Mouse (Mus musculus) layer of hippocampus, adult 9-11 months (tissue): ENCODE data around the gene Rars.
"Not testable (repeated sequence)": the region's sequence is repeated elsewhere in the genome, so short reads cannot be mapped to it uniquely, and the experiment has no call there.

Experiments used
- DNase-seq: peaks from one replicate; pipeline ENCODE4 v3.0.0; 2022

Rars gene

DNA sequence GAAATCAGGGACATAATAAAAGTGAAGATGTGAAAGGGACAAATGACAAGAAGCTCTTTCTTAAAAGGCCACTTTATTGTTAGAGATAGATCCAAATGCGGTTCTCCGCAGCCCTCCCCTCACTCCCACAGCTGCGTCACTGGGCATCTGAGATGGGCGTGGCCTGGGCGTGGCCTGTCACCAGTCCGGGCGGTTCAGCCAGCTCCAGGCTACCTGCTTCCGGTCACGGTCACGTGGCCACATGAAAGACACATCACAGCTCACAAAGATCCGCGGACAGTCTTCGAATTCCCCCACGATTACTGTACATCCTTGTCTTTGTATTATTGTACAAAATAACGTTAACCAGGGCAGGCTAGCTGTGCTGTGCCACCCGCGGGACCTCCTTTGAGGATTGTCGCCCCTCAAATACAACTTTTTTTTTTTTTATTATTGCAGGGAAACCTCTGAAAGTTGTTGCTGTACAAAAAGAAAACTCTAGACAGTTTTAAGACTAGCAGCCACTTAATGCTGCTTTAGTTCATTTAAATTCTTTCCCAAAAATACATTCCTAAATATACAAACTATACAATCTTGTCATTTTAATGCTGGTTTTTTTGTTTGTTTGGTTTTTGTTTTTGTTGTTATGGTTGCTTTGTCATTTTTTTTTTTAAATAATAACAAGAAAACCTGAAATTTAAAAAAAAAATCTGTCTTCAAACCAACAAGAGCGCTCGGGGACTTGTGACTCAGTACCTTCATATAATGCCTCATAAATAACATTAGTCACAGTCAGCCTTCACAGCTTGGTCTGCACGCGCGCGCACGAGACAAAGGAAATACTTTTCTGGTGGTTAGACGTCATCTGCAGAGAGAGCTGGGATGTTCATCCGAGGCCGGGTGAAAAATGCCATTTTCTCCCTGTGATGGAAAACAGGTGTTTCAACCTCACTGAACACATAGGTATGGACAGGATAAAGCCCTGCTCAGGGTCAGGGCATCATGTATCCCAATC, 4.3 kb upstream of the Rars start:
- peak; percentile 88 for DNase-seq

DNA sequence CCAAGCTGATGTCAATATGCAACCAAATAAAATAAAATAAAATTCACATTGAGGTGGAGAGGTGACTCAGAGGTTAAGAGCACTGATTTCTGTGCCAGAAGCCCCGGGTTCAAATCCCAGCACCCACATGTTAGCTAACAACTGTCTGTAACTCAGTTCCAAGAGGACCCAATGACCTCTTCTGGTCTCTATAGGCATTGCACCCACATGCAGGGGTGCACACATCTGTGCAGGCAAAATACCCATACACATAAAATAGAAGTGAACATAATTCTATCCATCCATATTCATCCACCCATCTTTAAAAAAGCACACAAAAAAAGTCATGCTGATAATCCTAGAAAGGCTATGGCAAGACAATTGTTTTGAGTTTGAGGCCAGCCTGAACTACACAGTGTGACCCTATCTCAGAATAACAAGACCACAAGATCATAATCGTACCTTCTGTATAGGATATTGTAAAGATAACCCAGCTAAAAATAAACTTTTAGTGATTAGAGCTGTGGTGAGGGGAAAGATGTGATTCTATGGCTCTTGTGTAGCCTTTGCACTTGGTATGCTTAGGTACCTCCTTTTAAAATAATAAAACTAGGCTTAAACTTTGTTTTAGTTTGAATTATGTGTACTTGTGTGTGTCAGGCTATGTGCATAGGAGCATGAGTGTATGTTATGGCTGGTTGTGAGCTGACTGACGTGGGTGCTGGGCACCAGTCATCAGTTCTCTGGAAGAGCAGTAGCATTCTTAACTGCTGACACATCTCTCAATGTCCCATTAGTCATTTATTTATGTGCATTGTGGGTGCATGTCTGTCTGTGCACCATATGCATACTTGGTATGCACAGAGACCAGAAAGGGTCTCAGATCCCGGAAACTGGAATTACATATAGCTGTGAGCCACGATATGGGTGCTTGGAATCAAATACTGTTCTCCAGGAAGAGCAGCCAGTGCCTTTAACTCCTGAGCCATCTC, 3.1 kb upstream of the Rars start:
- no peak for DNase-seq

DNA sequence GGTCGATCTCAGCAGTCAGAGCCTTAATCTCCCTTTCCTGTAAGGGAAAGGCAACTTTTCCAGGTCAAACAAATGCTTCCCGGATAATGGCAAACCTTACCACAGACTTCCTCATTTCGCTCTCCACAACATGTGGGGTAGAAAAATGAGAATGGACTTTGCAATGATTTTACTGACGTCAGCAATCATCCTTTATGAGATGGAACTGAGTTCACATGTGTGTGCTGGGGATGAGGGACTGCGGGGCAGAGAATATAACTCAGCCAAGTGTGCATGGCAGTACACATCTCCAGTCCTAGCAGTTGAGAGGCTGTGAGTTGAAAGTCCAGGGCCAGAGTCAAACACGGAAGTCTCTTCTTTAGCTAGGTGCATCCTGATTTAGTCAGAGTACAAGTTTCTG, 1.0 kb downstream of the Rars start:
- no peak for DNase-seq

DNA sequence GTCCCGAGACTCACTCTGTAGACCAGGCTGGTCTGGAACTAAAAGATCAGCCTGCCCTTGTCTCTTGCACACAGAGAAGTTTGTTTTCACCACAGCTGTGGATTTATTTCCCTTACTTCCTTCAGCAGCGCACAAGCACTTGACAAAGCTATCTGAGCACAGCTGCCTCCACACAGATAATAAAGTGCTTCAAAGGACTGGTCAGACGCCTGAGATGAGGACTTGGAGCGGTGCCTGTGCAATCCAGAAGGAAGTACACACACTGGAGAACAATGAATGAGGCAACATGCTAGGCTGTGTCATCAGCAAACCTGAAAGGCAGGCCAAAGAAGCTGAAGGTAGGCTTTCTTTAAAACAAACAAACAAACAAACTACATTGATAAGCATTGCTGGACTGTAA, 2.2 kb downstream of the Rars start:
- DNase-seq, result no peak

DNA sequence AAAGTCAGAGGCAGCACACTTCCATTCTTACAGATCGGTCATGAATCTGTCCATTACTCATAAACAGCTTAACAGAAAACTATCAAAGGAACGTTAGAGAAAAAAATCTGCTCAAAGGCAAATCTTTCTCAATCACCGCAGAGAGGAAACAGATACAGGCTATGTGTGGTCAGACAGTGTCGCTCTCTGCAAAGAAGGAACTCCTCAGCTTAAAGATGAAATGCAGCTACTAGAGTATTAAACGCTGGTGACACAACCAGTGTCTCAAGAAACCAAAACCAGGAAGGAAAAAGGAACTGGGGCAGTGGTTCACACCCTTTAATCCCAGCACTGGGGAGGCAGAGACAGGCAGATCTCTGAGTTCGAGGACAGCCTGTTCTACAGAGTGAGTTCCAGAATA, 6.6 kb downstream of the Rars start:
- DNase-seq, result no peak

DNA sequence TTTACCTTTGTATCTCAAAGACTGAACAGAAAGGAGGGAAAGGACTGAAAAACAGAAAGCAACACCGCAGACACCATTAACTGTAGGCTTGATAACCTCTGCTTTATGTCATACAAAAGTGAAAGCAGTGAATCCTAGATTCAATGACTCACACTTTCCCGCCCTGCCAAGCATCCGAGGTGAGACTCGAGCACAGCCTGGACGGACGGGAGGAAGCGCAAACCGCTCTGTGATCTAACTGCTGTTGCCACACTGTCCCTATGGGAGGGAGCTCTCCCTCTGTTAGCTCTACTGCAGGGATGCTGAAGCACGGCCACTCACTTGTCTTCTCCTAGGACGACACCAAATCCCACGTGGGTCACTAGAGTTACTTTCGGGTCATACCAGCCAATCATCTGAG, 18.0 kb downstream of the Rars start:
- DNase-seq, result no peak

DNA sequence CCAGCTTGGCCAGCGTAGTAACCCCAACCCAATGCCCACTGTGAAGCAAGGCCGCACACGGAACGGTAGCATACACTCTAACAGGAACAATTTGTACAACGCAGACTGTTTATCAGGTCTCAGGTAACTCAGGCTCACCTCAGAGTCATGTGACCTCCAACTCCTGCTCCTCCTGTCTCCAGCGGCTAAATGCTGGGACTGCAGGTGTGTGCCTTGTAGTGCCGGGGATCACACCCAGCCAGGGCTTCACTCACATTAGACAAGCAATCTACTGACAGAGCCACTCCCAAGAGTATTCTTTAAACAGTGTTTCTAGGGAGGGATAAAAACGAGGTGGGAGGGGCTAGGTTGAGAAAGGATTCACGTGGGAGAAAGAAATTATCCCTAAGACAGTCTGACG, 22.8 kb downstream of the Rars start:
- DNase-seq, result no peak

DNA sequence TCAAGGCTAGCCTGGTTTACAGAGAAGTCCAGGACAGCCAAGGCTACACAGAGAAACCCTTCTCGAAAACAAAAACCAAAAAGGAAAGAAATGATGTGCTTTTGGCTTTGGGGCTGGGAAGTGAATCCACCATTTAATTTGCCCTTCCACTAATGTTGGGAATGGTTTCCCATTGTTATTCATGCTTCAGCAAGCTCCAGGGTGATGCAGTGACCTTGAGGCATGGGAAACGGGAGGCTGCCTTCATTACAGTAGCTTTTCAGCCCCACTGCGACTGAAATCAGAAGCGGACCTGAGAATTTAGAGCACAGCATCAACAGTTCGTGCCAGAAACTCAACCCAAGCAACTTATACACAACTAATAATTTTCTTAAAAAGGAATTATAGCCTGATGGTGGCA, 33.0 kb downstream of the Rars start:
- no peak for DNase-seq

DNA sequence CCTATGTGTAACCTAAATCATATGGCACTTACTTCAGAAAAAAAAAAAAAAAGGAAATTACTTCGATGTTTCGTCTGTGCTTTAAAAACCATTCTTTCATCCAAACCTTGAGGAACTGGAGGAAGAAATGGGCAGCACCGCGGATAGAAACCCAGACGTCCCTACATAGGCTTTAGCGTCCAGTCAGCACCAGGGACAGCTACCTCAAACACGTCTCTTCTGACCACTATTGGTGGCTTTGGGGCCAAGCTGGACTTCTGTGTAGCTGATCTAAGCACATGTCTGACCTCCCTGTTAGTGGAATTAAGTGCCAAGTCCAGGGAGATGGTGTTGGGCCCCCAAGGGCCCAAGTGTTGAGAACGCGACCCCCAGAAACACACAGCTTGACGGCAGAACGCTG, 35.4 kb downstream of the Rars start, which contains the start of gene Fbll1:
TSS of gene Fbll1 (minus strand) at position 11 of the 400 bp plus-strand sequence.
- no peak for DNase-seq

DNA sequence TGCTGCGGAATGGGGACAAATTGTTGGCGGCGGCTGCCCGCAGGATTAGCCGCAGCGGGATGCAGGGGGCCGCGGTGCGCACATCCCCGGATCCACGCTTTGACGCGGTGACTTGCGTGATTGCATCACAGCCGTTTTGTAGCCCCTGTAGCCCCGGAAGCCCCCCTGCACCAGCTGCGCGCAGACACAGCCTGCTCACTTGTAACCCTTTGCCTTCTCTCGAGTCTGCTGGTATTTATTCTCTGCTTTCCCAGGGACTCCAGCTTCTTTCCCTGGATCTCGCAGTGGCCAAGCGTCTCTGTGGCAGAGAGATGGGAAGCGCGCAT, 35.8 kb downstream of the Rars start:
- DNase-seq, result peak; percentile 76

DNA sequence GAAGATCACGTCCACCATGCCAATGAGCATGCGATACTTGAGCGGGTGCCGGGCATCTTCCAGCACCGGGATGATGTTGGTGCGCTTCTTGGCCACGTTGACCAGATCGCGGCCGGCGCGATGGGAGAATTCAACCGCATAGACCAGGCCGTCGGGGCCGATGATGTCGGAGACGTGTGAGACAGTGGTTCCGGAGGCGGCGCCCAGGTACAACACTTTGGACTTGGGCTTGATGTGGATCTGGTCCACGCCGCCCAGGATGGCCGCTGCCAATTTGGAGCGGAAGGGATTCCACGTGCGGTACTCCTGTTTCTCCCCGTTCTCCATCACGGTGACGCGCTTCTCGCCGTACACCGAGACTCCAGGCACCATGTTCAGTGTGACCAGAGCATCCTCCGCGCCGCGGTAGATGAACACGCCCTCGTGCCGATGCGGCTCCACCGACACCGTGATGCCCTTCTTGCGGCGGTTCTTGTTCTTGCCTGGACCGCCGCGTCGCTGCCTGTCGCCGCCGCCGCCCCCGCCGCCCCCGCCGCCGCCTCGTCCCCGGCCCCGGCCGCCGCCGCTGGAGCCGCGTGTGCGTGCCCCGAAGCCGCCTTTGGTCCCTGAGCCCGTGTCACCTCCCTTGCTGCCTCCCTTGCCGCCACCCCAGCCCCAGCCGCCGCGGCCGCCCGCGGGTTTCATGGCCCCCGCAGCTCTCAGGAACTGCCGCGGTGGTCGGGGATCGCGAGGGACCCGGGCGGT, 36.4 kb downstream of the Rars start:
- no peak for DNase-seq

DNA sequence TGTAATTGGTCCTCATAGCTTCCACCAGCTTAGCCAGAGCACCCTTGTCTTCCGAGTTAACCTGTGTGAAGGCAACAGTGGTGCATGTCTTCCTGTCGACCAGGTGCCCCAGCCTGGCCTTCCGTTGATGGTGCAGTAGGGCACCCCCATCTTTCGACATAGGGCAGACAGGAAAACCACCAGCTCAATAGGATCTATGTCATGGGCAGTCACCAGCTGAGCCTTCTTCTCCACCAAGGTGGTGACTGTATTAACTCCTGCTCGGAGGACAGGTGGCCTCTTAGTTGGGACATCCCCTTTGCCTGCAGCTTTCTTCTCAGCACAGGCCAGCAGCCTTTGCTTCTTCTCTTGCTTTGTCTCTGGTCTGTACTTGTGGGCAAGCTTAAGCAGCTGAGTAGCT, 41.5 kb downstream of the Rars start:
- DNase-seq, result not testable (repeated sequence)

DNA sequence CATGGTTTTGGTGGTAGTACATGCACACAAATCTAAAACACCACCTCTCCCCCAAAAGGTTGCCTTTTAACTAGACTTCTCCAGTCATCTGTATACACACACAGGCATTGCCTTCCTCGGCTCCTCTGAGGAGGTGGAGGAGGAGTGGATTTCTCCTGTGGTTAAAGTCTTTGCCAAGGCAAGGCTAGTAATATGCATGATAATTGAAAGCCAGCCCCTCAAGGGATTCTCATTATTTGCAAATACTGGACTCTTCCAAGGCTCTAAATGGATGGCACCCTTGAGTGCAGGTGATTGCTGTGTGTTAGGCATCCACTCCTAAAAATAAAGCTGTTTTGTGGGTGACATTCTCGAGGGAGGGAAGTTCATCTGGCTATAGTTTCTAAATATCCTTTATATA, 45.9 kb downstream of the Rars start:
- DNase-seq, result no peak

DNA sequence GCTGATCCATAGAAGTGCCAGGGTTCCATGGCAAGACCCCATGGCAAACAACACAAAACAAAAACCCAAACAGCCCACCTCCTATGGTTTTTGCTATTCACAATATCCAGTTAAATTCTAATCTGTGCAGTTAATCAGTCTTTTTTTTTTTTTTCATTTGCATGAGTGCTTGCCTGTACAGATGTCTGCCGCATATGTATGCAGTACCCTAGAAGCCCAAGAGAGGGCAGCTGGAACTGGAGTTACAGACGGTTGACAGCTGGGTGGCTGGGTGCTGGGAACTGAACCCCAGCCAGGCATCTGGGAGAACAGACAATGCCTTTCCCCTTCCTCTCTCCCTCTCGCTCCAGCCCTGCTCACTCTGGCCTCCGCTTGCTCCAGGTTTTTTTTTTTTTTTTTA, 49.8 kb downstream of the Rars start:
- DNase-seq, result no peak

DNA sequence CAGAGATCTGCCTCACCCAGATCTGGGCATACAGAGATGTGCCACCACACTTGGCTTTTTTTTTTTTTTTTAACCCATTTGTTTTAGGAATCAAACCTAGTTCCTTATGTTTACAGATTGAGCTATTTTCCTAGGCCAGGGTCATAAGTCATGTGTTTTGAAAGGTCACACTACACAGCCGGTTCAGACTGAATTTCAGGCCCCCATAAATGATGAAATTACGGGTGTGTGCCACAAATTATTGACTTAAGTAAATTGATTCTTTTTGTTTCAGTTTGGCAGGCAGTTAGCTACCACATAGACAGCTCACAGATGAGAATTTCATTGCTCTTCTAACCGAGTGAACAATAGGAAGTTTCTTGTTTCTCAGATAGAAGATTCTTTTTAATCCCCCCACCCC, 50.3 kb downstream of the Rars start:
- DNase-seq, result no peak

DNA sequence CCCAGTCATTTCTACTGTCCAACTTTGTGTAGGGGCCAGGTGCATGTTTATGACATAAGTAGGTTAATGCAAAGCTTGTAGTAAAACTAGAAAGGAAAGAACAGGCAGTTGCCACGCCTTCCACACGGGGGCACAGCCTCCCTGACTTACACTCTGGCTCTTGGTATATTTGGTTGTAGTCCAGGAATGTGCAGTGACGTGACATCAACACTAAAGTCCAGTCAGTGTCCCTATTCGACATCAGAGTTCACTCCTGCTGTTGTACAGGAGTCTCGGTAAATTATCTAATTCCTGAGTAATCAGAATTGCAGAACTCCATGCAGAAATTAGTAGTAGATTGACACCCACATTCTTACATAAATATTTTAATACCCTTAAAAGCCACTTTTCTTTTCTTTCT, 51.3 kb downstream of the Rars start:
- no peak for DNase-seq

DNA sequence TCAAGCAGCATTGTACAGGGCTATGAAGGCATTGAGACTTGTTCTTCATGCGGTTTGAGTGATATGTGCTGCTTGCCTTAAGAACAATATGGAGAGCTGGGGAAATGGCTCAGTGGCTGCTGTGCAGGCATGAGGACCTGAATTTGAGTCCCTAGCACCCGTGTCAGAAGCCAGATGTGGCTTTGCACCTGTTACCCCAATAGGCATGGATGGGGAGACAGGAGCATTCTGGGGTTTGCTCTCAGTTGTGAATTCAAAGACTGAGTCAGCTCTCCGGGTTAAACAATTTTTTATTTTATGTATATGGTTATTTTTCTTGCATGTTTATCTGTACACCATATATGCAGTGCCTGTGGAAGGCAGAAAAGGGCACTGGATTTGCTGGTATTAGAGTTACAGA, 51.9 kb downstream of the Rars start:
- DNase-seq, result no peak

DNA sequence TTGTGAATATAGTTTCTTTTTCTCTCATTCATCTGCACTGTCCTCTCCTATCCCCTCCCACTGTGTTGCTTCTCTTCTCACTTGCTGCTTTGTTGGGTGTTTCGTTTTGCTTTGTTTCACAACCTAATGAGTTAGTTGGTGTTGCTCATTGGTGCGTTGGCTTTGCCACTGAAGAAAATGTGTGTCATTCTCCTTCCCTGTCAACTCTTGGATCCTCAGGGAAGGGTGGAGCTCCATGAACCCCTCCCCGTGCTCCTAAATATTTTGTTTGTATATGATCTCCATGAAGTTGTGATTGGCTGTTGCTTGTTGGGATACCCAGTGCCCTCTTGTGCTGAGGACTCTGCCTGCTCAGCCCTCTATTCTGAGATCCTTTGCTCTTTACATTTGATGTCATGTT, 54.0 kb downstream of the Rars start:
- DNase-seq, result no peak

DNA sequence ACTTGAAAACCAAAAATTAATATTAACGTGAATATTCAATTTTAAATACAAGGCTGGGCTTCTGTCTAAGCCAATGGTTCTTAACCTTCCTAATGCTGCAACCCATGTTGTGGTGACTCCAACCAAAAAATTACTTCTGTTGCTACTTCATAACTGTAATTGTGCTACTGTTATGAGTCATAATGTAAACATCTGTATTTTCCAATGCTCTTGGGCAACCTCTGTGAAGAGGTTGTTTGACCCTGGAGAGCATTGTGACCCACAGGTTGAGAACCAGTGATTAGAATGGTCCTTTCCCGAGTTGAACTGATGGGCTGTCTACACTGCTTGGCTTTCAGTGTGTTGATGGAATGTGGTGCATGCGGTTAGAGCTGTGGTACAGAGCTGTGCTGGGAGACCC, 57.9 kb downstream of the Rars start:
- DNase-seq, result no peak

DNA sequence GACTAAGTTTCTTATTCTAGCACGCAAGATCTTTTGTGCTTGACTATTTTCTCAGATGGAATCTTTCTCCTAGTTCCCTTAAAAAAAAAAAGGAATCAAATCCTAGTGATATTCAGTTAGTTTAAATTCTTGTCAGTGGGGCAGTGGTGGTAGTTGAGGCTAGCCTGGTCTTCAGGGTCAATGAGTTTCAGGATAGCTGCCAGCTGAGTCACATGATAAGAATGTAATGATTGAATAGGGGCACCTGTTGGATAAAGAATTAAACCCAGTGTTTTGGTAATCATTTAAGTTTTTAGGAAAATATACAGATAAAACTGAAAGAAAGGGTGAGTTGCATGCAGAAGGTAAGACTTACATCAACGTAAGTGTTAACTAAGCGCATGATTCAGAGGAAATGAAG, 58.7 kb downstream of the Rars start:
- DNase-seq, result no peak

DNA sequence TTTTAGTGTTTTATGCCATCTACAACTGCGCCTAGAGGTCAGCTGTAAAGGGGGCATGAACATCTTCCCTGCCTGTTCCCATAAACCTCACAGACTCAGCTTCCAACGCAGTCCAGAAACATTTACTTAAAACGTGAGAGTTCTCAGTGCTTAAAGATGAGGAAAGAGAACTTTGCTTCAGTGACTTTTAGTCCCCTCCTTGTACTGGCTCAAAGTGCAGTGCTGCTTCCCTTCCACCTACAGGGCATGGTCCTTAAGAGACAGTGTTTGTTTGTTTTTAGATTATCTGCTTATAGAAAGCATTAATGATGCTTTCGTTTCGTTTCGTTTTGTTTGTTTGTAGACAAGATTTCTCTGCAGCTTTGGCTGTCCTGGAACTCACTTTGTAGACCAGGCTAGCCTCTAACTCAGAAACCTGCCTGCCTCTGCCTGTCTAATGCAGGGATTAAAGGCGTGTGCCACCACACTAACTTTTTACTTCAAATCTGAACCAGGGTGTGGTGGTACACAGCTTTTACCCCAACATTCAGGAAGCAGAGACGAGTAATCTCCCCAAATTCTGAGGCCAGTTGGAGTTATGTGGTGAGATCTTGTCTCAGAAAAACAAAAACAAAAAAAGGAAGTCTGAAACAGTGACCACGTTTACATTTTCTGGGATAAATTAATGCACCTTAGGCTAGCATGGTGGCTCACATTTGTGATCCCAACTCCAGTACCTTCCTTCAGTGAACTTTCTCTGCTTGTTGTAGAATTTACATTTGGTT, 63.4 kb downstream of the Rars start:
- no peak for DNase-seq

DNA sequence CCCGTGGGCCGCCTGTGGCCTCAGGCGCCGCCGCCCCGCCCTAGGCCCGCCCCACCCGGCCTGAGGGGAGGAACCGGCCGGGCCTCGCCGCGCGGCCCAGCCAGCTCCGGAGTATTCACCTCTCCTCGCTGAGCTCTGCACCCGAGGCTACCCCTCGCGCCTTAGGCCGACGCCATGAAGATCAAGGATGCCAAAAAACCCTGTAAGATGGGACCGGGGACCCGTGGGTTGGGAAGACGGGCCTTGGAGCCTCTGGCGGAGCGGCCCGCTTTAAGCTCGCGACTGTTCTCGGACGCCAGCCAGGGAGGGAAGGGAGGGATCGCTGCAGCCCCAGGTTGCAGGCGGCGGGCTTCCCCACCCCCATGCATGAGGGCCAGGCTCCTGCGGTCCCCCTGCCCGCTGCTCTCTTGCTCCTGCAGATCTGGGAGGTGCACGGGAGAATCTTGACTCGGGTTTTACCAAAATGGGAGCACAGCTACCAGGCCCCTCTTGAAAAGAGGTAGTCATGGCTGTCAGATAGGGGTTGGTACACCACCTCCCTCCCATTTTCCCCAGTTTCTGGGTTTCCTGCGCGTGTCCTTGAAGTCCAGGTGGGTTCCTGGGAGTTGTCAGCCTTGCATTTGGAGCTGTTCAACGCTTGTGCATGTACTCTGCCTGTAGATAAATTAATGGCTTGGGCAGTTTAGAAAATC, 64.4 kb downstream of the Rars start:
- DNase-seq, result peak; percentile 63
